Mouse (Mus musculus): ENCODE results near the gene Entpd7.

DNA sequence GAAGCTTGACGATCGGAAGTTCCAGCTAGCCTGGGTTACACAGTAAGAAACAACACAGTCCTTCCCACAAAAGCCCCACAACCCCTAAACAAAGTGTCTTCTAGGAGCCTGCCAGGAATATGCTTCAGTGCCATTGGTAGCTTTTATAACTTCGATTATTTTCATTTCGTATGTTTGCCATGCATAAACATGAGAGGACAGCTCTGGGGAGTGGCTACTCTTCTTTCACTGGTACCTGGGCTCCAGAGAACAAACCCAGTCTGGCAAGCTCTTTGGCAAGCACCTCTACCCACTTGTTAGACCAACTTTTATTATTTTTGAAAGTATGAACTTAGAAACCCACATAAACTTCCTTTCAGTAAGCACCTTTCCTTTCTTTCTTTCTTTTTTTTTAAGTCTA is 87.1 kb downstream of the Entpd7 start:
- TF ChIP-seq ZC3H11A (IDR thresholded peaks at IDR 0.05; ENCODE audit: borderline replicate concordance, low read depth, low read length) (no peak), CHD2 (IDR thresholded peaks at IDR 0.05; ENCODE audit: low read depth, low read length) (no peak), HCFC1 (IDR thresholded peaks at IDR 0.05; ENCODE audit: borderline replicate concordance, insufficient read depth, low read length) (no peak)
